Comparison of ENCODE assay signal across 9 mouse cellular contexts in the genomic region with DNA sequence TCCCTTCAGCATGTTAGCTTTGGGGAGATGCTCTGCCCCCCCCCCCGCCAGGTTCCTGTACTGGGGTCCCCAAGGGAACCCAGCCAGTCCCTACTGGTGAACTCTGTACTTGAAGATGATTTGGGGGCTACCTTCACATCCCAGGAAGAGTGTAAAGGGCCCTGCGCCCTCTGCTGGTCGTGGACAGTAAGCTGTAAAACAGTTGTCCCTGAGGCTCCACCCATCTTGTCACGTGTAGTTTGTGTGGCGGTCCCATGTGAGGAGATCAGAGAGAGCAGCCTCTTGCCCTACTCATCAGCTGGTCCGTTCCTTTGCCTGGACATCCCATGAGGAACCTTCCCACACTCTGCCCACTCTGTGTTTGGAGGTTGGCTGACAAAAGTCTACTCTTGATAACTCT. TPM values are rescaled to one million over a fixed set of nuclear protein-coding genes. Genes with fewer than 3 reads are reported as not detected.
DNase-seq lines count a peak whose midpoint lies in the region; ATAC-seq and TF ChIP-seq lines count a peak whose summit lies in the region.
"Had no signal": no experiment of that assay in that cellular context is flagged by ENCODE, and none has a peak within 500 bp of the region (broad histone marks: within the 10 kb centered on the region; RNA-seq: fewer than 3 reads in every experiment).

No protein-coding gene starts in this region.

- DNase-seq in heart, adult 8-10 months (ENCODE audit: low spot score) = no peak
- DNase-seq in MEL (ENCODE audit: low read depth, low spot score) = peak; percentile 64
- DNase-seq in cerebellum, postnatal 14 days = peak; percentile 62 to 82
- DNase-seq in heart, postnatal 10 days = peak; percentile 8 to 38
- DNase-seq in kidney, postnatal 4 days = peak; percentile 64 to 70
- DNase-seq in mesoderm, embryonic 11.5 days (ENCODE audit: low read depth, low spot score) = peak; percentile 81
- peak; percentile 6 for DNase-seq in yolk sac, embryonic 10.5 days (ENCODE audit: low spot score)

- peak overlapping the region; percentile 14; the same call in 1 of the 2 replicates for H3K4me2 ChIP-seq in heart, embryonic 12.5 days
- H3K4me2 ChIP-seq: neural tube, embryonic 13.5 days had no signal

- no peaks in the 10 kb centered on the region for H3K36me3 ChIP-seq in heart, embryonic 12.5 days
- H3K36me3 ChIP-seq in MEL (ENCODE audit: control insufficient read depth in 1 of 2, insufficient read depth in 2 of 2, low read length in 2 of 2) = no peaks in the 10 kb centered on the region
- H3K36me3 ChIP-seq: neural tube, embryonic 13.5 days had no signal

- no peaks in the 10 kb centered on the region for H3K4me1 ChIP-seq in heart, embryonic 12.5 days (replicated peaks)
- no peaks in the 10 kb centered on the region for H3K4me1 ChIP-seq in MEL (ENCODE audit: control insufficient read depth in 1 of 2, insufficient read depth in 2 of 2, low read length in 2 of 2)
- H3K4me1 ChIP-seq: neural tube, embryonic 13.5 days had no signal

- peak; percentile 9 for TF ChIP-seq RAD21 in MEL (IDR thresholded peaks at IDR 0.05; ENCODE audit: low read depth, low read length)

- intact Hi-C loops in heart, postnatal 10 days (cut with DNase I) = no loop called here

- TF ChIP-seq CTCF in MEL (IDR thresholded peaks at IDR 0.05 in 2 of 3, conservative IDR thresholded peaks at IDR 0.05 in 1 of 3; ENCODE audit: control insufficient read depth in 1 of 3, insufficient read depth in 1 of 3, low read depth in 2 of 3, low read length in 3 of 3, poor library complexity in 1 of 3, severe bottlenecking in 1 of 3) = peak; percentile 50 to 71 (median 69)

- TF ChIP-seq POLR2A in MEL (IDR thresholded peaks at IDR 0.05; ENCODE audit: control insufficient read depth in 1 of 2, insufficient read depth in 1 of 2, low read depth in 1 of 2, low read length in 2 of 2, poor library complexity in 1 of 2) = no peak

- no peak overlapping the region for H3K4me3 ChIP-seq in heart, embryonic 12.5 days
- H3K4me3 ChIP-seq in MEL (ENCODE audit: control insufficient read depth in 1 of 2, insufficient read depth in 1 of 2, low read depth in 2 of 2, low read length in 2 of 2) = no peak overlapping the region
- H3K4me3 ChIP-seq: neural tube, embryonic 13.5 days had no signal

- no peaks in the 10 kb centered on the region; the same call in none of the 2 replicates for H3K27me3 ChIP-seq in heart, embryonic 12.5 days (replicated peaks)
- H3K27me3 ChIP-seq in MEL (ENCODE audit: control insufficient read depth in 1 of 2, insufficient read depth in 2 of 2, low read length in 2 of 2) = no peaks in the 10 kb centered on the region
- H3K27me3 ChIP-seq: neural tube, embryonic 13.5 days had no signal

- H3K79me2 ChIP-seq in MEL (ENCODE audit: control insufficient read depth, insufficient read depth, low read length, poor library complexity) = no peaks in the 10 kb centered on the region

- TF ChIP-seq EP300 in MEL (IDR thresholded peaks at IDR 0.05; ENCODE audit: low read depth in 1 of 2, low read length in 2 of 2) = no peak

- no peak overlapping the region for H3K27ac ChIP-seq in heart, embryonic 12.5 days (ENCODE audit: poor library complexity, severe bottlenecking)
- no peak overlapping the region for H3K27ac ChIP-seq in MEL (ENCODE audit: control insufficient read depth, low read depth, low read length)
- H3K27ac ChIP-seq: neural tube, embryonic 13.5 days had no signal

- no peaks in the 10 kb centered on the region for H3K9me3 ChIP-seq in heart, embryonic 12.5 days (replicated peaks)
- H3K9me3 ChIP-seq in MEL (replicated peaks; ENCODE audit: insufficient read depth, low read length) = no peaks in the 10 kb centered on the region
- H3K9me3 ChIP-seq: neural tube, embryonic 13.5 days had no signal

- 6% methylated on average over 6 of the region's 6 CpGs for WGBS in heart, embryonic 12.5 days

- no peak for ATAC-seq in heart, embryonic 12.5 days (ENCODE audit: insufficient number of reproducible peaks, low FRiP score)

- H3K9ac ChIP-seq in heart, embryonic 12.5 days = no peak overlapping the region
- H3K9ac ChIP-seq in MEL (ENCODE audit: control insufficient read depth, low read depth, low read length, poor library complexity, severe bottlenecking) = no peak overlapping the region
- H3K9ac ChIP-seq: neural tube, embryonic 13.5 days had no signal

TF ChIP-seq in MEL, 35 proteins besides CTCF, POLR2A, EP300 and RAD21:
- TF ChIP-seq BHLHE40 (IDR thresholded peaks at IDR 0.05; ENCODE audit: borderline replicate concordance, low read depth, low read length) (0 out of 2 replicates have a peak, but pooled peaks have one; percentile 19), MAZ (IDR thresholded peaks at IDR 0.05; ENCODE audit: low read depth, low read length) (no peak), E2F4 (IDR thresholded peaks at IDR 0.05; ENCODE audit: borderline replicate concordance, low read depth, low read length) (no peak), USF1 (IDR thresholded peaks at IDR 0.05; ENCODE audit: low read depth, low read length) (peak; percentile 72), RCOR1 (IDR thresholded peaks at IDR 0.05; ENCODE audit: low read depth, low read length) (no peak), SMC3 (IDR thresholded peaks at IDR 0.05; ENCODE audit: low read depth, low read length) (peak; percentile 50), CHD2 (IDR thresholded peaks at IDR 0.05; ENCODE audit: low read length) (no peak), NELFE (IDR thresholded peaks at IDR 0.05; ENCODE audit: low read depth, low read length) (no peak), GABPA (IDR thresholded peaks at IDR 0.05; ENCODE audit: low read depth, low read length) (no peak)

RNA-seq across cellular contexts. Expression of a gene that starts 15.8 kb away (rescaled TPM):
- not detected in 2 replicates for polyA plus RNA-seq in heart, embryonic 12.5 days (2016; fragmentation: Nextera tagmentation; extraction: Ambion mirVana)
- not detected for total RNA-seq in heart, adult 8-10 months (2022)
- not detected in 2 replicates for total RNA-seq in MEL (2012; rRNA removed)
- not detected for polyA plus RNA-seq in MEL (2012; ENCODE audit: insufficient read depth in 1 of 2, insufficient read length in 2 of 2, low read depth in 1 of 2, low replicate concordance in 2 of 2, missing spikeins in 1 of 2)
- total RNA-seq in heart, postnatal 10 days (2021) = not detected
- polyA plus RNA-seq: neural tube, embryonic 13.5 days had no signal

RNA-seq across cellular contexts. Expression of a gene that starts 20.9 kb away (rescaled TPM):
- not detected in 2 replicates for polyA plus RNA-seq in heart, embryonic 12.5 days (2016; fragmentation: Nextera tagmentation; extraction: Ambion mirVana)
- total RNA-seq in heart, adult 8-10 months (2022) = not detected
- total RNA-seq in MEL (2012; rRNA removed) = not detected in 2 replicates
- polyA plus RNA-seq in MEL (2012; ENCODE audit: insufficient read depth in 1 of 2, insufficient read length in 2 of 2, low read depth in 1 of 2, low replicate concordance in 2 of 2, missing spikeins in 1 of 2) = not detected
- total RNA-seq in heart, postnatal 10 days (2021) = not detected
- polyA plus RNA-seq: neural tube, embryonic 13.5 days had no signal

RNA-seq across cellular contexts. Expression of a gene that starts 35.8 kb away (rescaled TPM):
- not detected in 2 replicates for polyA plus RNA-seq in heart, embryonic 12.5 days (2016; fragmentation: Nextera tagmentation; extraction: Ambion mirVana)
- not detected for total RNA-seq in heart, adult 8-10 months (2022)
- not detected in 2 replicates for total RNA-seq in MEL (2012; rRNA removed)
- not detected for polyA plus RNA-seq in MEL (2012; ENCODE audit: insufficient read depth in 1 of 2, insufficient read length in 2 of 2, low read depth in 1 of 2, low replicate concordance in 2 of 2, missing spikeins in 1 of 2)
- not detected for total RNA-seq in heart, postnatal 10 days (2021)
- polyA plus RNA-seq: neural tube, embryonic 13.5 days had no signal

RNA-seq across cellular contexts. Expression of a gene that starts 53.6 kb away (rescaled TPM):
- not detected in 2 replicates for polyA plus RNA-seq in heart, embryonic 12.5 days (2016; fragmentation: Nextera tagmentation; extraction: Ambion mirVana)
- total RNA-seq in heart, adult 8-10 months (2022) = not detected
- total RNA-seq in MEL (2012; rRNA removed) = not detected in 2 replicates
- not detected for polyA plus RNA-seq in MEL (2012; ENCODE audit: insufficient read depth in 1 of 2, insufficient read length in 2 of 2, low read depth in 1 of 2, low replicate concordance in 2 of 2, missing spikeins in 1 of 2)
- not detected for total RNA-seq in heart, postnatal 10 days (2021)
- polyA plus RNA-seq: neural tube, embryonic 13.5 days had no signal

RNA-seq across cellular contexts. Expression of a gene that starts 54.2 kb away (rescaled TPM):
- polyA plus RNA-seq in heart, embryonic 12.5 days (2016; fragmentation: Nextera tagmentation; extraction: Ambion mirVana) = not detected in 2 replicates
- total RNA-seq in heart, adult 8-10 months (2022) = not detected
- total RNA-seq in MEL (2012; rRNA removed) = not detected in 2 replicates
- not detected for polyA plus RNA-seq in MEL (2012; ENCODE audit: insufficient read depth in 1 of 2, insufficient read length in 2 of 2, low read depth in 1 of 2, low replicate concordance in 2 of 2, missing spikeins in 1 of 2)
- total RNA-seq in heart, postnatal 10 days (2021) = under 1 TPM in 1 of 2 experiments, not detected in 1; 0.36 TPM
- polyA plus RNA-seq: neural tube, embryonic 13.5 days had no signal
